Mouse (Mus musculus): Measurements from ENCODE around the gene Unc5c.

GRCm38 (mm10) chr3:141838864-141839263, 373.8 kb downstream of the Unc5c start:
- TF ChIP-seq CTCF (IDR thresholded peaks at IDR 0.05; ENCODE audit: control insufficient read depth, insufficient read depth, insufficient read length) (peak; percentile 18), FOSL1 (IDR thresholded peaks at IDR 0.05; ENCODE audit: insufficient read depth, low read length, poor library complexity, severe bottlenecking) (no peak), MYOG (IDR thresholded peaks at IDR 0.05; ENCODE audit: control insufficient read depth, extremely low read depth, insufficient read length) (no peak), MAX (IDR thresholded peaks at IDR 0.05) (no peak), USF1 (IDR thresholded peaks at IDR 0.05; ENCODE audit: low read depth) (no peak), MYOD1 (IDR thresholded peaks at IDR 0.05; ENCODE audit: control insufficient read depth, insufficient read length, low read depth) (no peak)

Measured in C2C12 (cell line).